Mouse (Mus musculus) E14TG2a.4 (cell line): ENCODE measurements around the gene Lgi1.

Experiments used
- H3K27me3 ChIP-seq: 2 replicates; pipeline ENCODE4 v1.6.1; 2014; ENCODE audit warnings: low read length, control low read depth; ENCODE audit not compliant: insufficient read depth
- H3K36me3 ChIP-seq: 2 replicates; pipeline ENCODE4 v1.6.1; 2014; ENCODE audit warnings: low read length, control low read depth; ENCODE audit not compliant: insufficient read depth
- H3K4me1 ChIP-seq: replicated peaks from 2 replicates; pipeline ENCODE4 v1.6.1; 2014; ENCODE audit warnings: low read depth, low read length, control low read depth
- H3K4me3 ChIP-seq: replicated peaks from 2 replicates; pipeline ENCODE4 v1.5.1; 2014; ENCODE audit warnings: mild to moderate bottlenecking, low read length
- H3K9me3 ChIP-seq: 2 replicates; pipeline ENCODE4 v1.6.1; 2014; ENCODE audit warnings: low read length, control low read depth
- CTCF ChIP-seq: conservative IDR thresholded peaks from 2 replicates; pipeline ENCODE4 v1.5.1; 2014; ENCODE audit warnings: low read length
- NANOG ChIP-seq: IDR thresholded peaks from 2 replicates; pipeline ENCODE4 v1.6.1; 2014; ENCODE audit warnings: borderline replicate concordance, low read length, mixed read lengths
- POU5F1 ChIP-seq: IDR thresholded peaks from 2 replicates; pipeline ENCODE4 v1.6.1; 2014; ENCODE audit warnings: low read length, borderline replicate concordance

The Lgi1 gene

DNA sequence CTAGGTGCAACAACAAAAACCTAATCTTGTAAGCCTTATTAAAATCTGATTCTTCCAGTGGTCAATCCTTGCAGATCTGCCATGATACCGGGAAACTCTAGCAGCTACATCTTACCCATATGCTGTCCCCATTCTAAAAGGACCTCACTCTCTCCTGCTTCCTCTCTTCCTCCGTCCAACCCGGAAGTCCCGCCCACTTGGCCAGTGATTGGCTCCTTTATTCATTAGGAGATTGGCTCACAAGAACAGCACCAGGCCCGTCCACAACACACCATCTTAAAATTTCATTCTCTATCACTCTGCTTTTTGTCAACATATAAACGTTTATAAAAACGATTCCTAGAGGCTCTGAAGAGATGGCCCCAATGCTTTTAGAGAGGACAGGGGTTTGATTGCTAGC is 61.5 kb downstream of the Lgi1 start:
- Histone ChIP-seq H3K36me3 (peaks cover 16% of the 10 kb centered on the region), H3K27me3 (no peaks in the 10 kb centered on the region), H3K9me3 (no peaks in the 10 kb centered on the region), H3K4me3 (peak overlapping the region; percentile 86), H3K4me1 (peaks cover 72% of the 10 kb centered on the region)
- TF ChIP-seq NANOG (no peak), CTCF (no peak), POU5F1 (no peak)

DNA sequence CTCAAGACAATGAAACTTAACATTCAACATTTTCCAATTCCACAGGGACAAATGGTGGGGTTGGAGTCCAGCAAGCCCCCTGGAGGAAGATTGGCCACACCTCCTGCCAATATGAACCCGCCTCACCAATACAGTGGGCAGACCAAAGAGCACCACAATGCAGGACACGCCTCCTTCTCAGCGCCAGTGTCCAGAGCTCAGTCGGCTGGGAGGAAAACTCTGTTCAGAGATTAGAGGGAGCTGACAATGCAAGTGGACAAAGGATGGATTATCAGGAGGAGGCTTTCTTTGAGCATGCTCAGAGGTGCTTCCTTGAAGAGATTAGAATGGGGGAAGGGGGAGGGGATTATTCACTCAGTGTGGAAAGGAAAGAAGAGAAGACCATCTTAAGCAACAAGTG is 62.7 kb downstream of the Lgi1 start:
- Histone ChIP-seq H3K4me1 (peaks cover 72% of the 10 kb centered on the region), H3K27me3 (no peaks in the 10 kb centered on the region), H3K36me3 (peaks cover 13% of the 10 kb centered on the region), H3K9me3 (no peaks in the 10 kb centered on the region), H3K4me3 (peak overlapping the region; percentile 86)
- TF ChIP-seq POU5F1 (no peak), CTCF (no peak), NANOG (no peak)

DNA sequence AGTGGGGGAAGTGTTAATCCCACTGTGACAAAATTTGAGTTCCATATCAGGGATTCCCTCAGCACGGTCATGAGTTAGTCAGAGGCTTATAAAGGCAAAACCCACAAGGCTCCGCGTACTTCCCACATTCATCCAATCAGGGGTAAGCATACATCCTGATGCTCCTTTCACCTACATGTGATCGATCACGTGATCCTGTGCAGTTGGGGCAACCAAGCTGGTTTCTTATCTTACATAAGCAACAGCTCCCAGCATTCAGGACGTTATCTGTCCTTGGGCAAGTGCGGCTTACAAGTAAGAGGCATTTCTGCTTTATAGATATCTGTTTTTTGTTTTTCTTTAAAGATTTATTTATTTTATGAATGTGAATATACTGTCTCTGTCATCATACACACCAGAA is 63.7 kb downstream of the Lgi1 start:
- H3K36me3 ChIP-seq, result peaks cover 3% of the 10 kb centered on the region
- no peak for TF ChIP-seq NANOG
- H3K9me3 ChIP-seq, result no peaks in the 10 kb centered on the region
- peaks cover 72% of the 10 kb centered on the region for H3K4me1 ChIP-seq
- peak overlapping the region; percentile 43; the same call in 1 of the 2 replicates for H3K4me3 ChIP-seq
- H3K27me3 ChIP-seq, result no peaks in the 10 kb centered on the region

DNA sequence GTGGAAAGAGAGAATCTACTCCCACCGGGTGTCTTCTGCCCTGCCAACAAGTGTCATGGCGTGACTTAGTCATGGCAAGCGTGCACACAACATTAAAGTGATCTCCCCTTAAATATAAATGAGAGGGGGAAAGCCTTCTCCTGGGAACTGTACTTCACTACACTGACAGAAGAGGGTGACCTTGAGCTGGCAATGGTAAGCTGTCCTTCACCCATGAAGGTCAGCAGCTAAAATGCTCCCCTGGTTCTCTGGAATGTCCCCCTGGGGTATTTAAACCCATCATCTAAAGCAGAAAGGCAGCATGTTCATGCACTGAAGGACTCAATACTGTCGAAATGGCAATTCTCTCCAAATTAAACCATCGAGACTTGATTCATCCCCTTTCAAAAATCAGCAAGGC is 64.9 kb downstream of the Lgi1 start:
- Histone ChIP-seq H3K9me3 (no peaks in the 10 kb centered on the region), H3K36me3 (no peaks in the 10 kb centered on the region; the same call in 1 of the 2 replicates), H3K4me1 (peaks cover 69% of the 10 kb centered on the region), H3K4me3 (no peak overlapping the region), H3K27me3 (no peaks in the 10 kb centered on the region)
- peak; percentile 26; the same call in 1 of the 2 replicates for TF ChIP-seq CTCF
- no peak for TF ChIP-seq POU5F1
- TF ChIP-seq NANOG, result peak; percentile 16; the same call in 1 of the 2 replicates

DNA sequence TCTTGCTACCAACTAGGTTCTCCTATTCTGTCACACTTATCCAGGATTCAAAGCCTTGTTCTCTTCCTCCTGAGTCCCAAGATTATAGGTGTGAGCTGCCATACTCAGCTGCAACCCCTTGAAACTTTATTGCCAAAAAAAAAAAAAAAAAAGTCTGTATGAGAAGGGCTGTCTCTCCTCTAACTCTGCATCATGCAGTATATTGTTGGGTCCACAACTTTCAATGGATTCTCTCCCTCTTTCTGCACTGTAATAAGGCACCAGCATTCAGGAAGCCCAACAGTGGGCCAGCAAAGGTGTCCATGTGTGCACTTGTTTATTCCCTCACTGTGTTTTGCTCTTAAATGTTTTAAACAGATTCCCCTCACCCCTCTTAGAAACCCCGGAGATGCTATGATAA is 66.7 kb downstream of the Lgi1 start:
- TF ChIP-seq POU5F1, result no peak
- TF ChIP-seq NANOG, result no peak

DNA sequence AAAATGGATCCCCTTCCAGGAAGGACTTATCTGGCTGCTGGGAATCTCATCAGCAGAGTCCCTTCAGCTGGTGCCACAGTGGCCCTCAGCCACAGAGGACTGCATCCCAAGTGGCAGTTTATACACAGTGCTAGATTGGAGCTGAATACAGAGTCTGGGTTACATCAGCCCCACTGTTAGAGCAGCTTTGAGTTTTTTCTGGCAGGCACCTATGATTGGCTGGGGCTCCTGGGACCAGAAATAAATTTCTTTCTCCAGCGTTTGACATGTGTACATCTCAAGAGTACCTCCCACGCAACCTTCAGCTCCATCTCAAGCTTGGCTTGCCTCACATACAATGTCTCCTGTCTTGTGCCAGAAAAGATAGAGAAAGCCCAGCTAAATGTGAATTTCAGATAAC is 67.9 kb downstream of the Lgi1 start:
- no peak for TF ChIP-seq NANOG
- TF ChIP-seq POU5F1, result no peak
- no peak for TF ChIP-seq CTCF
- no peaks in the 10 kb centered on the region for H3K9me3 ChIP-seq

More for the DNA sequence above, 66.7 kb downstream of the Lgi1 start:
- Histone ChIP-seq H3K9me3 (no peaks in the 10 kb centered on the region), H3K27me3 (no peaks in the 10 kb centered on the region), H3K4me3 (no peak overlapping the region), H3K4me1 (peaks cover 75% of the 10 kb centered on the region), H3K36me3 (no peaks in the 10 kb centered on the region)

DNA sequence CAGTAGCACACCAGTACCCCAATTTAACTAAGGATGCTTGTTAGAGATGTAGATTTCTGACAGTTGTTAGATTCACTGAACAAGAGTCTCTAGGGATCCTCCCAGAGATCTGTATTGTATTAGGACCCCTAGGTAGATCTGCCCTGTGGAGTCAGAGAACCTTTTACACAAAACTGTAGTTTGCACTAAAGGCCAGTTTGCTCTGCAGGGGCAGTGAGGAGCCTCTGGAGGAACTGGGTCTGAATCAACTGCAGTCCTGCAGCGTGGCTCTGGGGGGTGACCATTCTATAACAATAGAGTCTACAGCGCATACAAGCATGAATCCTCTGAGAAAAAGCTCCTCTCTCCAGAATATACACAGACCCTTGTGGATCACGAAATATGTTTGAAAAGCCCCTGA is 68.5 kb downstream of the Lgi1 start:
- peak; percentile 82 for TF ChIP-seq NANOG
- TF ChIP-seq POU5F1, result no peak
- Histone ChIP-seq H3K4me3 (no peak overlapping the region), H3K36me3 (no peaks in the 10 kb centered on the region)

More for the DNA sequence above, 67.9 kb downstream of the Lgi1 start:
- no peaks in the 10 kb centered on the region for H3K36me3 ChIP-seq
- no peaks in the 10 kb centered on the region for H3K27me3 ChIP-seq
- peaks cover 85% of the 10 kb centered on the region for H3K4me1 ChIP-seq
- H3K4me3 ChIP-seq, result 0 out of 2 replicates have a peak overlapping the region, but pooled peaks have one; percentile 11

DNA sequence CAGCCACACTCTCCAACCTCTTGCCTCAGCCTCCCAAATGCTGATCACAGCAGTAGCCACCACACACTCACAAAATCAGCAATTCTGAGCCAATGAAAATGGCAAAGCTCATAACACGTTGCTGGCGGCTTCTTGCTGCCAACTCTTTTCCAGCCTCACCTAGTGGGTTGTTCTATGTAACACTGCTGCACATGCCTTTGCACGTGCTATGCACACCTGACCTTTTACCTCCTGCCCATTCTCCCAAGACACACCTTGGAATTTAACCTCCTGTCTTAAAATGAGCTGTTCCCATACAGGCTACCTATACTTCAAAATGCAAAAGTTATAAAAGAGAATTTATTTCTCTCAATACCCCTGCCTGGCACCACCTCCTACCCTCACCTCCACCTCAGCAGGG is 72.2 kb downstream of the Lgi1 start:
- peaks cover 1% of the 10 kb centered on the region; the same call in 1 of the 2 replicates for H3K9me3 ChIP-seq
- H3K4me1 ChIP-seq, result peaks cover 75% of the 10 kb centered on the region
- H3K4me3 ChIP-seq, result no peak overlapping the region
- TF ChIP-seq CTCF (no peak), POU5F1 (no peak), NANOG (no peak)
- H3K36me3 ChIP-seq, result no peaks in the 10 kb centered on the region
- H3K27me3 ChIP-seq, result no peaks in the 10 kb centered on the region

More for the DNA sequence above, 68.5 kb downstream of the Lgi1 start:
- H3K27me3 ChIP-seq, result no peaks in the 10 kb centered on the region
- no peaks in the 10 kb centered on the region for H3K9me3 ChIP-seq
- H3K4me1 ChIP-seq, result peaks cover 85% of the 10 kb centered on the region

DNA sequence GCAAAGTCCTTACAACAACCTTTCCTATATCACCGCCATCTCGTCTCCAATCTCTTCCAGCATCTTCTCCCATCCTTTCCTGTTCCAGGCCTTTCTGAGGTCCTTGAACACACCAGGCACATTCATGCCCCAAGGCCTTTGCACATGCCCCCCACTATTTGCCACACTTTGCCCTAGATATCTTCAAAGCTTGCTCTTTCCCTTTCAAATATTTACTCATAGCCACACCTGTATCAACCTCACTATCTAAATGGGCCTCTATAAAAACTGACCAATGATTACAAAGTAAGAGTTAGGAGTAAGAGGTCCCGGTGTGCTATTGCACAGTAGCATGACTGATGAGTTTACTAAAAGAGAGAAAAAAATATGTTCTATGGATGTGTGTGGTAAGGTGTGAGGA is 73.0 kb downstream of the Lgi1 start:
- H3K27me3 ChIP-seq, result no peaks in the 10 kb centered on the region
- H3K9me3 ChIP-seq, result peaks cover 9% of the 10 kb centered on the region
- TF ChIP-seq POU5F1 (no peak), CTCF (no peak), NANOG (no peak)
- no peaks in the 10 kb centered on the region for H3K36me3 ChIP-seq
- no peak overlapping the region for H3K4me3 ChIP-seq
- peaks cover 67% of the 10 kb centered on the region for H3K4me1 ChIP-seq
